19 mouse cellular contexts compared by ENCODE assay signal in genomic region chr15:94074161-94074950, GRCm38 (mm10).
A peak's percentile ranks its signal among the peaks of the same experiment; 100 is the strongest.
DNase-seq lines count a peak whose midpoint lies in the region; ATAC-seq and TF ChIP-seq lines count a peak whose summit lies in the region.
"Had no signal": no experiment of that assay in that cellular context is flagged by ENCODE, and none has a peak within 500 bp of the region (broad histone marks: within the 10 kb centered on the region; RNA-seq: fewer than 3 reads in every experiment).

No protein-coding gene starts in this region.

- no peak for TF ChIP-seq POLR2A in kidney, adult 2 months (IDR thresholded peaks at IDR 0.05; ENCODE audit: low read depth, low read length)
- TF ChIP-seq POLR2A in myocyte (IDR thresholded peaks at IDR 0.05; ENCODE audit: insufficient read length, low read depth): no peak

- POLR2A ChIA-PET in Patski (lab: Charles Lee): no interaction called here

- in situ Hi-C loops in Patski (cut with MboI; ENCODE audit: low pct_unique_long_range_greater_than_20kb): no loop called here

- CTCF ChIA-PET in Patski (lab: Charles Lee): no interaction called here

- H3K36me3 ChIP-seq in embryonic facial prominence, embryonic 14.5 days (ENCODE audit: control insufficient read depth, insufficient read depth, low read length): no peaks in the 10 kb centered on the region
- H3K36me3 ChIP-seq in embryonic facial prominence, embryonic 10.5 days (replicated peaks): no peaks in the 10 kb centered on the region
- no peaks in the 10 kb centered on the region for H3K36me3 ChIP-seq in kidney, adult 2 months (ENCODE audit: control insufficient read depth, insufficient read depth, low read length)
- no peaks in the 10 kb centered on the region for H3K36me3 ChIP-seq in kidney, embryonic 14.5 days (ENCODE audit: control insufficient read depth, insufficient read depth, low read length)
- H3K36me3 ChIP-seq in myocyte (ENCODE audit: control insufficient read depth, insufficient read depth): no peaks in the 10 kb centered on the region
- H3K36me3 ChIP-seq: heart, embryonic 15.5 days; limb, embryonic 12.5 days; liver, embryonic 12.5 days; lung, embryonic 15.5 days; midbrain, embryonic 10.5 days had no signal

- H3K27me3 ChIP-seq in embryonic facial prominence, embryonic 14.5 days (replicated peaks; ENCODE audit: control insufficient read depth, insufficient read depth, low read length): no peaks in the 10 kb centered on the region
- H3K27me3 ChIP-seq in embryonic facial prominence, embryonic 10.5 days (replicated peaks; ENCODE audit: low read depth, poor library complexity, severe bottlenecking): no peaks in the 10 kb centered on the region
- H3K27me3 ChIP-seq in kidney, adult 2 months (replicated peaks; ENCODE audit: control insufficient read depth, insufficient read depth, low read length): no peaks in the 10 kb centered on the region
- no peaks in the 10 kb centered on the region for H3K27me3 ChIP-seq in kidney, embryonic 14.5 days (ENCODE audit: control insufficient read depth, insufficient read depth, low read length)
- H3K27me3 ChIP-seq in Patski (no peaks in the 10 kb centered on the region), myocyte (ENCODE audit: control insufficient read depth, insufficient read depth, insufficient read length) (no peaks in the 10 kb centered on the region)
- H3K27me3 ChIP-seq: heart, embryonic 15.5 days; limb, embryonic 12.5 days; liver, embryonic 12.5 days; lung, embryonic 15.5 days had no signal

- no peaks in the 10 kb centered on the region for H3K9me3 ChIP-seq in embryonic facial prominence, embryonic 14.5 days (ENCODE audit: control insufficient read depth, low read length)
- H3K9me3 ChIP-seq in embryonic facial prominence, embryonic 10.5 days: no peaks in the 10 kb centered on the region
- no peaks in the 10 kb centered on the region for H3K9me3 ChIP-seq in kidney, embryonic 14.5 days (ENCODE audit: control insufficient read depth, low read length)
- H3K9me3 ChIP-seq: heart, embryonic 15.5 days; limb, embryonic 12.5 days; liver, embryonic 12.5 days; lung, embryonic 15.5 days; midbrain, embryonic 10.5 days had no signal

- WGBS in embryonic facial prominence, embryonic 14.5 days: 78% methylated on average over 7 of the region's 7 CpGs
- 88% methylated on average over 7 of the region's 7 CpGs for WGBS in embryonic facial prominence, embryonic 10.5 days
- 47% methylated on average over 7 of the region's 7 CpGs for WGBS in kidney, adult 2 months
- WGBS in kidney, embryonic 14.5 days: 85% methylated on average over 7 of the region's 7 CpGs

- DNase-seq in embryonic facial prominence, embryonic 14.5 days (ENCODE audit: low spot score): peak; percentile 26
- no peak for DNase-seq in embryonic facial prominence, embryonic 10.5 days (ENCODE audit: low spot score)
- peak; percentile 76 for DNase-seq in kidney, adult 2 months
- peak; percentile 47 for DNase-seq in Patski (ENCODE audit: low read depth, low spot score)
- DNase-seq in urinary bladder, adult 18-20 months (ENCODE audit: low spot score in 2 of 2): no peak
- DNase-seq: cerebellum, adult 9-10 months; thymus, postnatal 14 days had no signal

- H3K79me2 ChIP-seq in myocyte (ENCODE audit: control insufficient read depth, insufficient read depth): no peaks in the 10 kb centered on the region

- H3K27ac ChIP-seq in embryonic facial prominence, embryonic 14.5 days (replicated peaks; ENCODE audit: low read depth, low read length): no peak overlapping the region
- no peak overlapping the region for H3K27ac ChIP-seq in embryonic facial prominence, embryonic 10.5 days (replicated peaks)
- H3K27ac ChIP-seq in kidney, adult 2 months (ENCODE audit: insufficient read depth, low read depth, low read length): no peak overlapping the region
- H3K27ac ChIP-seq in kidney, embryonic 14.5 days (ENCODE audit: low read depth, low read length): no peak overlapping the region
- H3K27ac ChIP-seq: heart, embryonic 15.5 days; limb, embryonic 12.5 days; liver, embryonic 12.5 days; lung, embryonic 15.5 days; macrophage; midbrain, embryonic 10.5 days; stomach, postnatal 0 days had no signal

- H3K4me1 ChIP-seq in embryonic facial prominence, embryonic 14.5 days (ENCODE audit: control insufficient read depth, insufficient read depth, low read length): no peaks in the 10 kb centered on the region
- peaks cover 6% of the 10 kb centered on the region; the same call in 1 of the 2 replicates for H3K4me1 ChIP-seq in embryonic facial prominence, embryonic 10.5 days
- H3K4me1 ChIP-seq in kidney, adult 2 months (ENCODE audit: control insufficient read depth, insufficient read depth, low read length): peaks cover 6% of the 10 kb centered on the region; the same call in 1 of the 2 replicates
- no peaks in the 10 kb centered on the region for H3K4me1 ChIP-seq in kidney, embryonic 14.5 days (ENCODE audit: control insufficient read depth, insufficient read depth, low read length)
- H3K4me1 ChIP-seq: limb, embryonic 12.5 days; liver, embryonic 12.5 days; lung, embryonic 15.5 days; midbrain, embryonic 10.5 days had no signal

- H3ac ChIP-seq in myocyte (ENCODE audit: control insufficient read depth, insufficient read length): no peak overlapping the region

- H3K4me3 ChIP-seq in embryonic facial prominence, embryonic 14.5 days (ENCODE audit: low read depth, low read length): no peak overlapping the region
- H3K4me3 ChIP-seq in embryonic facial prominence, embryonic 10.5 days: no peak overlapping the region
- H3K4me3 ChIP-seq in kidney, adult 2 months (ENCODE audit: insufficient read depth, low read depth, low read length): no peak overlapping the region
- no peak overlapping the region for H3K4me3 ChIP-seq in kidney, embryonic 14.5 days (ENCODE audit: low read length)
- no peak overlapping the region for H3K4me3 ChIP-seq in myocyte
- H3K4me3 ChIP-seq: erythroblast, embryonic 14.5 days; heart, embryonic 15.5 days; limb, embryonic 12.5 days; liver, embryonic 12.5 days; lung, embryonic 15.5 days; midbrain, embryonic 10.5 days had no signal

- H3K9ac ChIP-seq in embryonic facial prominence, embryonic 14.5 days (ENCODE audit: low read depth, low read length): no peak overlapping the region
- no peak overlapping the region for H3K9ac ChIP-seq in kidney, embryonic 14.5 days (ENCODE audit: low read depth, low read length)
- H3K9ac ChIP-seq: heart, embryonic 15.5 days; limb, embryonic 12.5 days; liver, embryonic 12.5 days; lung, embryonic 15.5 days had no signal

- no peak for ATAC-seq in embryonic facial prominence, embryonic 14.5 days (ENCODE audit: low read depth)
- ATAC-seq in kidney, embryonic 14.5 days (ENCODE audit: low FRiP score, low TSS enrichment): no peak
- ATAC-seq in Patski: peak; percentile 21
- ATAC-seq: CD4-positive, CD25-positive, alpha-beta regulatory T cell, adult 4 months; forebrain, embryonic 16.5 days; liver, embryonic 12.5 days had no signal

- TF ChIP-seq CTCF in kidney, adult 2 months (conservative IDR thresholded peaks at IDR 0.05; ENCODE audit: insufficient read depth, insufficient read length, low read depth, low read length): no peak
- TF ChIP-seq CTCF in Patski (IDR thresholded peaks at IDR 0.05): no peak

- H3K4me2 ChIP-seq in embryonic facial prominence, embryonic 14.5 days (ENCODE audit: low read depth, low read length): no peak overlapping the region
- H3K4me2 ChIP-seq in kidney, embryonic 14.5 days (replicated peaks; ENCODE audit: low read depth, low read length): no peak overlapping the region
- peak overlapping the region; percentile 37 for H3K4me2 ChIP-seq in myocyte (ENCODE audit: low read depth)
- H3K4me2 ChIP-seq: heart, embryonic 15.5 days; limb, embryonic 12.5 days; liver, embryonic 12.5 days; lung, embryonic 15.5 days had no signal

TF ChIP-seq in myocyte, 11 proteins besides CTCF, POLR2A, EP300 and RAD21:
- TF ChIP-seq TCF3 (IDR thresholded peaks at IDR 0.05; ENCODE audit: insufficient read length, low read depth) (no peak), TCF12 (IDR thresholded peaks at IDR 0.05; ENCODE audit: insufficient read depth, poor library complexity, severe bottlenecking) (no peak), E2F4 (IDR thresholded peaks at IDR 0.05; ENCODE audit: insufficient read depth) (no peak), MYOG (IDR thresholded peaks at IDR 0.05; ENCODE audit: control insufficient read depth in 1 of 3, insufficient read depth in 1 of 3, insufficient read length in 2 of 3, low read depth in 2 of 3) (no peak)
TF ChIP-seq in myocyte: peak in this region for 0.

Comparison
In these comparisons a context has a peak if more than half of its experiments do, and no peak if none do; other contexts are left out.
1. DNase-seq: peak in embryonic facial prominence, embryonic 14.5 days (single experiment), kidney, adult 2 months (single experiment) and Patski (single experiment); none in embryonic facial prominence, embryonic 10.5 days (single experiment) and urinary bladder, adult 18-20 months (0 of 2).